Mouse (Mus musculus) midbrain, embryonic 14.5 days (tissue): ENCODE measurements around the gene Gapvd1. TPM values are rescaled to one million over a fixed set of nuclear protein-coding genes. Genes with fewer than 3 reads are reported as not detected.

Source experiments
- ATAC-seq: fragments of 200-750 bp; cut with Nextera tagmentation; 2 replicates; pipeline ENCODE4 v1.8.0; 2017; ENCODE audit warnings: moderate number of reproducible peaks, moderate library complexity; ENCODE audit not compliant: low FRiP score, low TSS enrichment
- DNase-seq: peaks from one replicate; pipeline ENCODE4 v3.0.0-alpha.2; 2015
- H3K27ac ChIP-seq: fragments of 300-500 bp; sonication (generic); replicated peaks from 2 replicates; pipeline ENCODE4 v1.5.1; 2014; ENCODE audit warnings: mild to moderate bottlenecking, low read depth, low read length, moderate library complexity
- H3K27me3 ChIP-seq: fragments of 300-500 bp; sonication (generic); 2 replicates; pipeline ENCODE4 v1.6.1; 2014; ENCODE audit warnings: low read length, control low read depth, mixed read lengths; ENCODE audit not compliant: control insufficient read depth, insufficient read depth
- H3K36me3 ChIP-seq: fragments of 300-500 bp; sonication (generic); 2 replicates; pipeline ENCODE4 v1.6.1; 2014; ENCODE audit warnings: low read length, control low read depth; ENCODE audit not compliant: control insufficient read depth, insufficient read depth
- H3K4me1 ChIP-seq: fragments of 300-500 bp; sonication (generic); 2 replicates; pipeline ENCODE4 v1.6.1; 2014; ENCODE audit warnings: mild to moderate bottlenecking, antibody characterized with exemption, low read length, control low read depth; ENCODE audit not compliant: control insufficient read depth, insufficient read depth
- H3K4me2 ChIP-seq: fragments of 300-500 bp; sonication (generic); 2 replicates; pipeline ENCODE4 v1.6.1; 2014; ENCODE audit warnings: mild to moderate bottlenecking, low read length, moderate library complexity
- H3K4me3 ChIP-seq: fragments of 300-500 bp; sonication (generic); replicated peaks from 2 replicates; pipeline ENCODE4 v1.5.1; 2014; ENCODE audit warnings: low read depth, low read length
- H3K9ac ChIP-seq: fragments of 300-500 bp; sonication (generic); replicated peaks from 2 replicates; pipeline ENCODE4 v1.6.1; 2014; ENCODE audit warnings: mild to moderate bottlenecking, low read length, moderate library complexity
- H3K9me3 ChIP-seq: fragments of 300-500 bp; sonication (generic); 2 replicates; pipeline ENCODE4 v1.6.1; 2016; ENCODE audit warnings: low read length, control low read depth, mixed read lengths; ENCODE audit not compliant: control insufficient read depth
- WGBS: fragments of 180-500 bp; shearing (Covaris S2); extraction: QIAGEN DNeasy Blood & Tissue Kit; methylation state at CpG from one replicate; pipeline ENCODE4 v1.1.7; 2014; 5-methylcytosine and 5-hydroxymethylcytosine counted together
- polyA plus RNA-seq: library from polyadenylated mRNA; unstranded; fragments of >200 nt; fragmentation: Nextera tagmentation; extraction: Ambion mirVana; gene quantifications from 2 replicates; pipeline ENCODE4 v1.2.1, GENCODE M21; 2014

Gene Gapvd1
- polyA plus RNA-seq, 1 experiment from 2014 or later = 132 TPM

DNA sequence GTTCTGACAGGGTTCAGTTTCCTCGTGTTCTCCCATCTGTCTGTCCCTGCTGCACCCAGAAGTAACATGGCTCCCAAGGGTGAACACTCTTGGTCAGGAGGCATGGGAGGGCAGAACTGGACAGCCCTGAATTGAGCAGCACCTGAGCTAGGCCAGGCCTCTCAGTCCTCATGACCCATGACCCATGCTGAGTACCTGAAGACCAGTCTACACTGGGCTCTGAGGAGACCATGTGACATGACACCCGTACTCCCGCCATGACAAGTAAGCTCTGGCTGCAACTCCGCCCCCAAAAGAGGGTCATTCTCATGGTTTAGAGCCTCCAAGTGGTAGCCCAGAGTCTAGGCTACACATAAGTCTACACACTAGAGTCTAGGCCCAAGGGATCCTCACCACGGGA is 115.3 kb downstream of the Gapvd1 start:
- H3K4me1 ChIP-seq = 0 out of 2 replicates have a peak, but pooled peaks cover 3% of the 10 kb centered on the region
- ATAC-seq (0 out of 2 replicates have a peak, but pooled peaks have one; percentile 40), DNase-seq (no peak)
- H3K4me2 ChIP-seq = no peak overlapping the region
- no peak overlapping the region for H3K4me3 ChIP-seq
- H3K9ac ChIP-seq = no peak overlapping the region
- H3K9me3 ChIP-seq = no peaks in the 10 kb centered on the region
- H3K27ac ChIP-seq = no peak overlapping the region
- H3K36me3 ChIP-seq = no peaks in the 10 kb centered on the region
- no peaks in the 10 kb centered on the region for H3K27me3 ChIP-seq
- WGBS = 69% methylated on average over 5 of the region's 5 CpGs

DNA sequence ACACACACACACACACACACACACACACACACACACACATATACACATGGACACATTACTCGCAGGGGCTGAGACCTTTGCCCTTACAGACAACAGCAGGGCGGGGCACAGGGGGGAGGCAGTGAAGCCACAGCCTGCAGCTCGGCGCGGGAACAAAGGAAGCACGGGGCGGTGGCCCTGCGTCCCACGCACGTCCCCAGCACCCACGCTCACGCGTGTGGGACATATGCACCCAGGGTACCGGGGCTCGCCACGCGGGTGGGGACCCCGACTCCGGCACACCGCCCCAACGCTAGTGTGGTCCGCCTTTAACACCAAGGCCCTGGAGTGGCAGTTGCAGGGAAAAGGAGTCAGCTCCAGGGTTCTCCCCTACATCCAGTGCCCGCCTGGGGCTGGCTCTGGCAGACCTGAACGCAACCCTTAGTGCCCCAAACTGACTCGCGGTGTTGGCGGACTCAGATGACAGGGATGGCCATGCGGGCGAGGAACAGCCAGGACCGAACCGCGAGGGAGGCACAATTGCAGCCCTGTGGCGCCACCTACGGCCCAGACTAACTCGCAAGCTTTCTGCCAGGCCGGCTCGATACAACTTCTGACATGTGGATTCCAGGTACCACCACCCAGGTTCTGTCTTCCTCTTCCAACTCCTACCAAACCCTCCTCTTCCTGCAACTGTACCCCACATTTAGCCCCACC is 115.9 kb downstream of the Gapvd1 start:
- no peaks in the 10 kb centered on the region for H3K27me3 ChIP-seq
- H3K4me1 ChIP-seq = 0 out of 2 replicates have a peak, but pooled peaks cover 3% of the 10 kb centered on the region
- ATAC-seq (peak; percentile 71), DNase-seq (peak; percentile 95)
- H3K4me2 ChIP-seq = peak overlapping the region; percentile 85
- 14% methylated on average over 37 of the region's 37 CpGs for WGBS
- peak overlapping the region; percentile 39 for H3K4me3 ChIP-seq
- no peak overlapping the region for H3K27ac ChIP-seq
- no peaks in the 10 kb centered on the region for H3K9me3 ChIP-seq
- peak overlapping the region; percentile 75 for H3K9ac ChIP-seq
- H3K36me3 ChIP-seq = no peaks in the 10 kb centered on the region

DNA sequence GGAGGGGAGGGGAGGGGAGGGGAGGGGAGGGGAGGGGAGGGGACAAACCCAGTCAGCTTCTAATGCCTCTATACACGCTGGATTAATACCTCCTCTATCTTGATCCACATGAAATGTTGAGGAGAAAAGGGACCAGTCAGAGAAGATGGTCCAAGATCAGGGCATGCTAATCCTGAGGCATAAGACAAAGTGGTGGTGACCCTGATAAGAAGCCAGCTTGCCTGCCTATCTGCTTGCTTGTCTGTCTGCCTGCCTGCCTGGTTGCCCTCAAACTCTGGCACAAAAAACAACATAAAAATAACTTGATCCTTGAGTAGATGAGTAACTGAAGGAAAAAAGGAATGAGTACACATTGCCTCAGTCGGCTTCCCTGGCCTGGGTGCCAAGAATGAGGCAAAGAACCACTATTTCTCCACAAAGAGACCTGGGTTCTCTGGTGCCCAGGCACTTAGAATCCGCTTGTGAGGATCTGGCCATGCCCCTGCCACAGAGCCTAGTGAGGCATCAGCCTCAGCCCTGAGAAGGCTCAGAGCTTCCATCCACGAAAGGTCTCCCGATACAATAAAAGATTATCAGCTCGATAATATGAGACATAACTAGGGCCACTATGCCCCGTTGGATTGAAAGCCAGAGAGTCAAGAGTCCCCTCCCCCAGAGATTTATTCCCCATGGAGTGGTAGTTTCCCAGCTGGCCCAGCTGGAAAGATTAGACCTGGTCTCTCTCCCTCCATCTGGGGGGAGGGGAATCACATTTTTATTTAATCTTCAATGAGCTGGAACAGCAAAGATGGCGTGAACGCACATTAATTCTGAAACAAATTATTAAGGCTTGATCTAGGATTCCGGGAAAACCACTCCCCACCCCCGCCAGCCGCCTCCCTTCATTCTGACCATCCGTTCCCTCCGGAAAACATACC is 119.5 kb downstream of the Gapvd1 start:
- H3K4me3 ChIP-seq = no peak overlapping the region
- H3K4me1 ChIP-seq = 0 out of 2 replicates have a peak, but pooled peaks cover 3% of the 10 kb centered on the region
- H3K9me3 ChIP-seq = no peaks in the 10 kb centered on the region
- no peak overlapping the region for H3K9ac ChIP-seq
- no peaks in the 10 kb centered on the region for H3K36me3 ChIP-seq
- H3K4me2 ChIP-seq = no peak overlapping the region
- 54% methylated on average over 14 of the region's 14 CpGs for WGBS
- no peak overlapping the region for H3K27ac ChIP-seq
- ATAC-seq (no peak), DNase-seq (peak; percentile 45)
- no peaks in the 10 kb centered on the region for H3K27me3 ChIP-seq

DNA sequence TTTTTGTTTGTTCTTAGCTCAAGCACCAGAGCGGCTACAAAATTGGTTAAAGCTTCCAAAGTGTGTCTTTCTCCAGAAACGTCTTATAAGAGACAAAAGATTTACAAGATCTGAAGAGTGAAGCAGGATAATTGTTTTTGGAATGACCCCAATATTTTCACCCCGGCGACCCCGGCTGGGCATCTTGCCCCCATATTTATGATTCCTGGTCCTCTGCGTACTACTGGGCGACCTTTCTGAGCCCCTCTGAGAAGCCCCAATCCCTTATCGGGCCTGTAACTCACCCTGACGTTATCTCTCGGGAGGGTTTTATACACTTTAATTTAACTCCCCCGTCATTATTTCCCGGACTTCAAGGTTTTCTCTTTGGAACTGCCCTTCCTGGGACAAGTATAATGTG is 123.0 kb downstream of the Gapvd1 start:
- H3K36me3 ChIP-seq = no peaks in the 10 kb centered on the region
- 82% methylated on average over 12 of the region's 12 CpGs for WGBS

DNA sequence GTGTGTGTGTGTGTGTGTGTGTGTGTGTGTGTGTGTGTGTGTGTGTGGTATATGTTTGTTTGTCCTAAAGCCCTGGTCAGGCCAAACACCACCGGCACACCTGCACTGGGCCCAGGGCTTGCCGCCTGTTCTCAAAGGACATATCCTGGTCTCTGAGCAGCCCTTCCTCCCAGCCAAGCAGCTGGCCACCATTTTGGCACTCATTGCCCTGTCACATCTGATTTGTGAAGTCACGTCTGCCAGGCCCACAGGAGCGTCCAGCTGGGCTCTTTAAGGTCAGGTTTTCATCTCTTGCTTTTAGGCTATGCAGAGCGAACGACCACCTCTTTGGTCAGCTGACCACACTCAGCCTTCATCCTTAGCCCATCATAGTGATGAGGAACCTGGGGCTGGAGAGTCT is 124.6 kb downstream of the Gapvd1 start:
- no peak for ATAC-seq

More for the DNA sequence above, 123.0 kb downstream of the Gapvd1 start:
- no peak overlapping the region for H3K9ac ChIP-seq
- no peaks in the 10 kb centered on the region for H3K4me1 ChIP-seq
- H3K9me3 ChIP-seq = no peaks in the 10 kb centered on the region
- H3K4me3 ChIP-seq = no peak overlapping the region
- ATAC-seq (no peak), DNase-seq (no peak)
- H3K27me3 ChIP-seq = no peaks in the 10 kb centered on the region
- H3K27ac ChIP-seq = no peak overlapping the region
- no peak overlapping the region for H3K4me2 ChIP-seq

DNA sequence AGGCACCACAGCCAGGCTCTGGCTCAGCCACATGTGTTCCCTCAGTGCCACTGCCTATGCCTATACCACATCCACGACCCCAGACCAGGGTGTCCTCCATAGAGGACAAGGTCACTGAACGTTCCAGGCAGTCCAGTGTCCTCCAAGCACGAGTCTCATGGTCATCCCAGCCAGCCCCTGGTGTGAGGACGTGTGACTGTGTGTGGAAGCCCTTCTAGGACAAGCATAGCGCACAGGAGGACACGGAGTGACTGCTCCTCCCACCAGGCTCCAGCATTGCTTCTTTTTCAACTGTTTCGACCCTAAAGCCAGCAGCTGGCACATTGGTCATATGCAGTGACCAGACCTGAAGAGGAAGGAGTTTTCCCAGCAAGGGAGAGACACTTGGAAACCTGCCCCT is 125.3 kb downstream of the Gapvd1 start:
- Histone ChIP-seq H3K4me1 (no peaks in the 10 kb centered on the region), H3K4me2 (no peak overlapping the region), H3K27ac (no peak overlapping the region), H3K9ac (no peak overlapping the region), H3K9me3 (no peaks in the 10 kb centered on the region), H3K27me3 (no peaks in the 10 kb centered on the region), H3K36me3 (peaks cover 14% of the 10 kb centered on the region; the same call in 1 of the 2 replicates), H3K4me3 (no peak overlapping the region)
- WGBS = 85% methylated on average over 7 of the region's 7 CpGs
- ATAC-seq (no peak), DNase-seq (no peak)

More for the DNA sequence above, 124.6 kb downstream of the Gapvd1 start:
- peaks cover 8% of the 10 kb centered on the region; the same call in 1 of the 2 replicates for H3K36me3 ChIP-seq
- H3K9me3 ChIP-seq = no peaks in the 10 kb centered on the region
- H3K9ac ChIP-seq = no peak overlapping the region
- no peaks in the 10 kb centered on the region for H3K27me3 ChIP-seq
- H3K4me3 ChIP-seq = no peak overlapping the region
- H3K27ac ChIP-seq = no peak overlapping the region
- WGBS = 70% methylated on average over 6 of the region's 6 CpGs
- no peaks in the 10 kb centered on the region for H3K4me1 ChIP-seq
- no peak overlapping the region for H3K4me2 ChIP-seq
- DNase-seq = no peak

DNA sequence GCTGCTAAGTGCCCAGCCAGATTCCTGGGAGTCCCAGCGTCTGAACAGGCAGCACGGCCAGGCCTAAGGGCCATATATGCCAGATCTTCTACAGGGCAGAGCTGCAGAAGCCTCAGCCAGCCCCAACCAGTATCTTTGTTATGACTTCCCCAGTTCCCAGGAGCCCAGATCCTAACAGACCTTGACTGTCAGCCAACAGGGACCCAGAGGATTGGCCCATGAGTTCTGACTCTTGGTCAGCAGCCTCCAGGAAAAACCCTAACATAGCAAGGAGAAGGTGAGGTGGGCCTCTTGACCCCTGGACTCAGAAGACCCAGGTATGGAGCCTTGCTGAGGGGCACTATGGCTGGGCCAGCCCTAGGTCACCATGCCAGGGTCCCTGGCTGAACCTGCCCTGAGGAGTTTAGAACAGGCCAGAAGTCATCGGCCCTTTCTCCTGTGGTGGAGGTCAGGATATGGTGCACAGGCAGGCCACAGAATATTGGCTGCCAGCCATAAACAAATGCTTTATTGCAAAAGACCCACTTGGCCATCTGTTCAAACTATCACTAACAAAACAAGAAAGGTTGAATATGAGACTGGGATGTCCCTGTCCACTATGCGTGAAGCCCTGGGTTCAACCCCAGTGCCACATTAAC is 126.0 kb downstream of the Gapvd1 start:
- Histone ChIP-seq H3K36me3 (peaks cover 14% of the 10 kb centered on the region; the same call in 1 of the 2 replicates), H3K27ac (no peak overlapping the region), H3K4me2 (no peak overlapping the region), H3K9ac (no peak overlapping the region), H3K4me1 (no peaks in the 10 kb centered on the region), H3K4me3 (no peak overlapping the region), H3K27me3 (no peaks in the 10 kb centered on the region), H3K9me3 (no peaks in the 10 kb centered on the region)
- ATAC-seq = no peak
- 85% methylated on average over 4 of the region's 4 CpGs for WGBS
- DNase-seq = no peak

DNA sequence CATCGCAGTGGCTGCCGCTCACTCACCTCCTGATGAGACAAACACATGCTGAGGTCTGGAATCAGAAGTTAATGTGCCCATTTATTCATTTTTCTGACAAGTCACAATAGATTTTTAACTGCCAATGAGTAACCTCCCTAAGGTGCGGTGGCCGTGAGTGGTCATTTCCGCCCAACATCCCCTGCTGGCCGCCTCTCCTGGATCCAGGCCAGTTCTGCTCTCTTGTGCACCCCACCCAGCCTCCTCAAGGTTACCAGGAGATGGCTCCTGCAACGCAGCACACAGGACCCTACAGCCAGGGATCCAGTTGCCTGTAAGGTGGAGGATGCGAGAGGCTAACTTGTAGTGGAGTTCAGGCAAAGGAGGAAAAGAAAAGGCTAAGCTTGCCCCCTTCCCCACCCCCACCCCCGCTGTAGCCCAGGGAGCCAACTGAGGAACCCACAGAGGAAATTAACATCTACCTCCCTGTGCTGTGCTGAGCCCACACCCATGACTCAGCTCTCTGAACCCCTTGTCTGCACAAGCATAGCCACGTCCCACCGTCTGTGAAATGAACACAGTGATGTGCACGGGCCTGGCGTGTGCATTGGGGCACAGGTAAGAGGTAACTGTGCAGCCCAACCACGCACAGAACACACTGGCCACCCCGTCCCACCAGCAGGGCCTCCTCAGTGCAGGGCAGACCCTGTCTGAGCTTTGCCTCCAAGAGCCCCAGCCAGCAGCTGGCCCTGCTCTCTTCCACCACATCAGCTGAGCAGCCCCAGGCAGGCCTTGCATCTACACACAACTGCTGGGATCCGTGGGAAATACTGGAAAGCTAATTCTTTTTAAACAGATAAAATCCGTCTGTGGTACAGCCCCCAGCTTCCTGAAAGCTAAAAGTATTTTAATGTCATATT is 127.5 kb downstream of the Gapvd1 start:
- DNase-seq (no peak), ATAC-seq (no peak)
- no peak overlapping the region for H3K27ac ChIP-seq
- no peaks in the 10 kb centered on the region for H3K4me1 ChIP-seq
- no peak overlapping the region for H3K9ac ChIP-seq
- H3K36me3 ChIP-seq = peaks cover 23% of the 10 kb centered on the region
- 76% methylated on average over 17 of the region's 17 CpGs for WGBS
- H3K9me3 ChIP-seq = no peaks in the 10 kb centered on the region
- no peaks in the 10 kb centered on the region for H3K27me3 ChIP-seq
- H3K4me2 ChIP-seq = no peak overlapping the region
- H3K4me3 ChIP-seq = no peak overlapping the region
